Mouse (Mus musculus) limb, embryonic 10.5 days (tissue): ENCODE results near the gene Prmt8. TPM values are rescaled to one million over a fixed set of nuclear protein-coding genes. Genes with fewer than 3 reads are reported as not detected.

Source experiments
- DNase-seq: peaks from one replicate; pipeline ENCODE4 v3.0.0-alpha.2; 2017; ENCODE audit warnings: low spot score
- H3K27ac ChIP-seq: fragments of 300-500 bp; sonication (generic); 2 replicates; pipeline ENCODE4 v1.5.1; 2016; ENCODE audit warnings: mild to moderate bottlenecking
- H3K27me3 ChIP-seq: fragments of 300-500 bp; sonication (generic); 2 replicates; pipeline ENCODE4 v1.6.1; 2016; ENCODE audit warnings: low read depth, mild to moderate bottlenecking; ENCODE audit not compliant: poor library complexity, severe bottlenecking
- H3K36me3 ChIP-seq: fragments of 300-500 bp; sonication (generic); 2 replicates; pipeline ENCODE4 v1.6.1; 2016; ENCODE audit warnings: mild to moderate bottlenecking, moderate library complexity
- H3K4me1 ChIP-seq: fragments of 300-500 bp; sonication (generic); 2 replicates; pipeline ENCODE4 v1.6.1; 2016
- H3K4me3 ChIP-seq: fragments of 300-500 bp; sonication (generic); 2 replicates; pipeline ENCODE4 v1.5.1; 2016; ENCODE audit warnings: mild to moderate bottlenecking, moderate library complexity
- H3K9me3 ChIP-seq: fragments of 300-500 bp; sonication (generic); replicated peaks from 2 replicates; pipeline ENCODE4 v1.6.1; 2016; ENCODE audit warnings: mild to moderate bottlenecking
- WGBS: fragments of 180-500 bp; shearing (Covaris S2); methylation state at CpG from one replicate; pipeline ENCODE4 v1.1.7; 2016; 5-methylcytosine and 5-hydroxymethylcytosine counted together
- polyA plus RNA-seq: library from polyadenylated mRNA; unstranded; fragments of >200 nt; fragmentation: Nextera tagmentation; extraction: Ambion mirVana; gene quantifications from 2 replicates; pipeline ENCODE4 v1.2.1, GENCODE M21; 2016

Prmt8 gene
- not detected in 2 replicates for polyA plus RNA-seq

DNA sequence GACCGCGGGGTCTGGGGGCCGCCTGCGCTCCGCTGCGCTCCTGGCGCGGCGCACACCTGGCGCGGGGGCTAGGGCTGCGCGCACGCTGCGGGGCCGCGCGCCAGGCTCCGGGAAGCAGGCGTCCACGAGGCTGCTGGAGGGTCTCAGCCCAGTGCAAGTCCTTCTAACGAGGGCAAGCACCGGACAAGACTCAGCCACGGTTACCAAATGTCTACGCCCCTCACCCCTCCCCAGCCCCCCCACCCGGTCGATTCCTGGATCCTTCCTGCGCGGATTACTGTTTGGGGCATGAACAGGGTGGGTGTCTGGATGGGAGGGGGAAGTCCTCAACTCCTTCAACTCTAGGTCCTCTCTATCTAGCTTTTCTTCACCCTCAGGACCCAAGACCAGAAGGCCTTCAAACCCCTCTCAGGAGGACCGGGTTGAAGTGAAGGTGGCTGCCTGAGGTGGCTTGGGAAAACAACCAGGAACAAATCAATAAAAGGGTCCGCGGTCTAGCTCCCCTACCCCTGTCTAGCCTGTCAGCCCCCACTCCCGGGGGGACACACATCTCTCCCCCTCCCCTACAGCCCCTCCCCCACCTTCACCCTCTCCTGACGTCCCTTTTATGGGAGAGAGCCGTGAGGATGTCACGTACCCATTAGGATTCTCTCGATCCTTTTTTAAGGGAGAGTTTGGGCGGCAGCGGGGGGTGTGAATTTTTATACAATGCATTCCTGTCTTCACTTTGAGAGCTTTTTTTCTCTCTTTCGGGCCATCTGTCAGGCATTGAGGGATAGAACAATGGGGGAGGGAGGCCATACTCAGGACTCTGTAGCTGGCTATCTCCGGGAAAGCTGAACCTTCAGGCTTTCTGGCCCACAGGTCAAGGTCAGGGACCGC, at the start of gene Prmt8:
Prmt8 (minus strand) TSS at position 198 of the 882 bp plus-strand sequence.
- Histone ChIP-seq H3K4me1 (peaks cover 38% of the 10 kb centered on the region), H3K4me3 (peak within 1 kb of the TSS; percentile 58), H3K27ac (peak within 1 kb of the TSS; percentile 50; the same call in 1 of the 2 replicates), H3K36me3 (no peaks in the 10 kb centered on the region), H3K27me3 (peaks cover 94% of the 10 kb centered on the region), H3K9me3 (no peaks in the 10 kb centered on the region)
- DNase-seq: no peak
- whole genome bisulfite sequencing: under 1% methylated on average over 42 of the region's 42 CpGs

DNA sequence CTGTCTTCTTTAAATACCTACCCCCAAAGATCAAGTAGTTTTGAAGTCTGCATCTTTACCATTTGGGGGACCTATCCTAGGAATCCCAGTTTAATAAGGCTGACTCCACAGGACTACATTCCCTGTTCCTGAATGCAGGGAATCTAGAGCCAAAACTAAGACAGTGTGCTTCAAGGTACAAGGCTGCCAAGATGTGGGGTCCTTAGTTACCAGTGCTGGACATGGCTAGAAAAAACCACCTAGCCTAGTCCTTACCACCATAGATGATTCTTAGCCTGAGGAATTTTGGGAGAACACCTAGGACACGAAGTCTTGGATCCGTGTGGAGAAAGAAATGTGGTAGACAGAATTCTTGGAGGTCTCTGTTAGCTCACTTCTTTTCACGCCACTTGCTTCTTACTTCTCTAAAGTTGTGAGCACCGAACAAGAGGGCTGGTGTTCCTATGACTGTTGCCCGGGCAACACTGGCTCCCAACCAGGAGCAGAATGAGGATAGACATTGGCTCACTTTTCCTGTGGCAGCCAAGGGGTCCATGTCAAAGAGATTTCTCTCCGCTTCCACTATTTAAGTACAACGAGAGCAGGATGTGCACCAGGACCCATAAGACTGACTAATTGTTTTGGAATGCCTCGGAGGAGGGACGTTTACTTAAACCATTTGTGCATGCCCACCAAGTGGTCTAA, 33.9 kb upstream of the Prmt8 start:
- H3K4me3 ChIP-seq: no peak overlapping the region
- no peak overlapping the region for H3K27ac ChIP-seq
- H3K4me1 ChIP-seq: no peaks in the 10 kb centered on the region
- no peaks in the 10 kb centered on the region for H3K9me3 ChIP-seq
- no peaks in the 10 kb centered on the region for H3K27me3 ChIP-seq
- H3K36me3 ChIP-seq: no peaks in the 10 kb centered on the region
- WGBS: 86% methylated on average over 9 of the region's 9 CpGs
- no peak for DNase-seq

DNA sequence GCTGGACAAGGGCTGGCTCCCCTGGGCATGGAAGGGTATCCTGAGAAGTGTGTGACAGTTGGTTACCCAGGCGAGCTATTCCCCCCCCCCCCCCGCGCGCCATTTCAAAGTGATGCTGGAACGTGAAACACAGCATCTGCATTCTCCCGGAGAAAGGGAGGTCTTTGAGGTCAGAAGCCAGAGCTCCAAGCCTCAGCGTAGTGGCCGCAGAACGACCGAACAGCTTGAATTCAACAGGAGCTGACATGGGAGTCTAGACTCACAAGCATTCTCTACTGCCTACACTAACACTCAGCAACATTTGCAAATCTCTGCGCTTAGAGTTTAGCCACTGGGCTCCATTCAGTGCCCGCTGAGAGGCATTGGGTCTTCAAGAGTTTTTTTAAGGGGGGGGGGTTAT, 32.9 kb upstream of the Prmt8 start:
- Histone ChIP-seq H3K4me3 (no peak overlapping the region), H3K27ac (no peak overlapping the region), H3K4me1 (no peaks in the 10 kb centered on the region), H3K36me3 (no peaks in the 10 kb centered on the region), H3K27me3 (no peaks in the 10 kb centered on the region), H3K9me3 (no peaks in the 10 kb centered on the region)
- 78% methylated on average over 12 of the region's 12 CpGs for WGBS
- DNase-seq: no peak

GRCm38 (mm10) chr6:127790023-127790422, 20.8 kb upstream of the Prmt8 start:
- H3K4me3 ChIP-seq: no peak overlapping the region
- 77% methylated on average over 13 of the region's 13 CpGs for WGBS
- no peak for DNase-seq

DNA sequence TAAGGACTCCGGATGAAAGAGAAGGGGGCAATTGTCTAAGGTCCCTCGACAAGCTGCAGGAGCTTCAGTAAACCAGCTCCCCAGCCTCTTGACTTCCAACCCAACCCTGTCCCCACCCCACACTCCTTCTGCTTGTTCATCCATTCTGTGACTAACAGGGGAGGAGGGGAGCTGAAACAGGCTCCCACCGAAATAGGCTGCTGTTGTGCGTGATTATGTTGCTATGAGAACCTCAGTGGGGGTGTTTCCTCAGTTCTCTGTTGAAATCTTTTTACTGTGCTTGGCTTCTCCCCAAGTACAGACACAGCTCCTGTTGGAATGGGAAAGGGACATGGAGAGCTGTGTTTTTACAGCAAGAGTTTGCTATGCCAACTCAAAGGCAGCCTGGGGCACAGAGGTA, 1.5 kb upstream of the Prmt8 start:
- WGBS: 43% methylated on average over 4 of the region's 4 CpGs
- Histone ChIP-seq H3K9me3 (no peaks in the 10 kb centered on the region), H3K27ac (no peak overlapping the region), H3K4me1 (peaks cover 38% of the 10 kb centered on the region), H3K27me3 (peaks cover 81% of the 10 kb centered on the region), H3K36me3 (no peaks in the 10 kb centered on the region), H3K4me3 (no peak overlapping the region)
- no peak for DNase-seq

More at GRCm38 (mm10) chr6:127790023-127790422, 20.8 kb upstream of the Prmt8 start:
- H3K27me3 ChIP-seq: 0 out of 2 replicates have a peak, but pooled peaks cover 5% of the 10 kb centered on the region
- H3K4me1 ChIP-seq: 0 out of 2 replicates have a peak, but pooled peaks cover 6% of the 10 kb centered on the region
- H3K9me3 ChIP-seq: no peaks in the 10 kb centered on the region
- H3K27ac ChIP-seq: no peak overlapping the region
- no peaks in the 10 kb centered on the region for H3K36me3 ChIP-seq

DNA sequence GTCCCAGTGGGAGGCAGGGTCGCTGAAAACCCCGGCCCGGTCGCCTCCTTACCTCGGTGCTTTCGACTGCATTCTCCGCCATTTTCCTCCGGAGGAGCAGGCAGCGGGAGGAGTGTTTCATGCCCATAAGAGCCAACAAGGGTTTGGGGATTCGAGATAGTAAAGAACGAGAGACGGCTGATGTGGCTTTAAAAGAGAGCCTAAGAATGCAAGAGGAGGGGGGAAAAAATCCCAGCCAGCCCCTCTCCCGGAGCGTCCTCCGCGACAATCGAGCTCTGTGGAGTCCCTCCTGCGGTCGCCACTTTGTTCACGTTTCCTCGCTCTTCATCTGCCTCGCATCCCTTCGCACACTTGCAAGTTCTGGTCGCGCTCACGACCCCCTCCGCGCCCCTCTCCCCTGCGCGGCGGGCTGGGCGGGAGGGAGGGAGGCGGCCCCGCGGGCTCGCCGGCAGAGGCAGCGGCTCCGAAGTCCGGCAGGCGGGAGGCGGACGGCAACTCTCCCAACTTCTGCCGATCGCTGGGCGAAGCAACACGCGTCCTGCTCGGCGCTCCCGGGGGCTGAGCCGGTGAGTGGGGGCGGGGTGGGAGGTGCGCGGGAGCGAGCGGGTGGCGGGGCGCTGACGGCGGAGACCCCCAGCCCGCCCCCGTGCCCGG, 524 bp downstream of the Prmt8 start:
- peaks cover 38% of the 10 kb centered on the region for H3K4me1 ChIP-seq
- DNase-seq: peak; percentile 60
- under 1% methylated on average over 59 of the region's 64 CpGs for WGBS
- peaks cover 99% of the 10 kb centered on the region for H3K27me3 ChIP-seq
- H3K27ac ChIP-seq: peak overlapping the region; percentile 50; the same call in 1 of the 2 replicates
- peak overlapping the region; percentile 58 for H3K4me3 ChIP-seq
- H3K9me3 ChIP-seq: no peaks in the 10 kb centered on the region
- no peaks in the 10 kb centered on the region for H3K36me3 ChIP-seq

GRCm38 (mm10) chr6:127767706-127768493, 1.4 kb downstream of the Prmt8 start:
- H3K27ac ChIP-seq: no peak overlapping the region
- whole genome bisulfite sequencing: under 1% methylated on average over 49 of the region's 49 CpGs
- H3K4me1 ChIP-seq: peaks cover 38% of the 10 kb centered on the region
- no peaks in the 10 kb centered on the region for H3K9me3 ChIP-seq
- peaks cover 99% of the 10 kb centered on the region for H3K27me3 ChIP-seq
- no peaks in the 10 kb centered on the region for H3K36me3 ChIP-seq
- DNase-seq: peak; percentile 90
- peak overlapping the region; percentile 58 for H3K4me3 ChIP-seq

DNA sequence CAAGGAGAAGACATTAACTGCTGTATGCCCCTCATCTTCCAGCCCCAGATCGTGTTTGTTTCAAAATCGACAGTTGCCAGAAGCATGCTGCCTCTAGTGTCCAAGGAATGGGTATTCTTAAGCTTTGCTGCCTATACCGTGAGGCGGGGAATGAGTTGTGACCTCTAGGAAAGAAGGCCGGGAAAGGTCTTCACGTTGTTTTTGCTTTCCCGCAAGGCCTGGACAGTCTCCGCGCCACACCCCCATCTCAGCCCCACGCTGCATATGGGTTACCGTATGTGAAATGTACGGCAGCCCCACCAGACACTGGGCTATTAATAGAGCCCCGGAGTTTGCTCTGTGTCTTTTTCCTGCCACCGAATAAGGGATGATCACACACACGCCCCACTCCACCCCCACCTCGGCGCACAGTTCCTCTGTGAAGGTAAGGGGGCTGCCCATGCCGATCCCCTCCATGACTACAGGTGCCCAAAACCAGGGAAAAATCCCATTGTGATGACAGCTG, 2.0 kb downstream of the Prmt8 start:
- H3K36me3 ChIP-seq: no peaks in the 10 kb centered on the region
- H3K9me3 ChIP-seq: no peaks in the 10 kb centered on the region
- peaks cover 38% of the 10 kb centered on the region for H3K4me1 ChIP-seq
- peak overlapping the region; percentile 58 for H3K4me3 ChIP-seq
- no peak for DNase-seq
- no peak overlapping the region for H3K27ac ChIP-seq
- H3K27me3 ChIP-seq: peaks cover 98% of the 10 kb centered on the region
- 2% methylated on average over 18 of the region's 18 CpGs for whole genome bisulfite sequencing

- Histone ChIP-seq H3K36me3 (no peaks in the 10 kb centered on the region), H3K4me1 (peaks cover 38% of the 10 kb centered on the region), H3K27ac (no peak overlapping the region), H3K9me3 (no peaks in the 10 kb centered on the region), H3K4me3 (peak overlapping the region; percentile 11; the same call in 1 of the 2 replicates), H3K27me3 (peaks cover 93% of the 10 kb centered on the region)
- peak; percentile 32 for DNase-seq
- WGBS: under 1% methylated on average over 28 of the region's 28 CpGs
Observed at GRCm38 (mm10) chr6:127766641-127767200, 2.6 kb downstream of the Prmt8 start.

DNA sequence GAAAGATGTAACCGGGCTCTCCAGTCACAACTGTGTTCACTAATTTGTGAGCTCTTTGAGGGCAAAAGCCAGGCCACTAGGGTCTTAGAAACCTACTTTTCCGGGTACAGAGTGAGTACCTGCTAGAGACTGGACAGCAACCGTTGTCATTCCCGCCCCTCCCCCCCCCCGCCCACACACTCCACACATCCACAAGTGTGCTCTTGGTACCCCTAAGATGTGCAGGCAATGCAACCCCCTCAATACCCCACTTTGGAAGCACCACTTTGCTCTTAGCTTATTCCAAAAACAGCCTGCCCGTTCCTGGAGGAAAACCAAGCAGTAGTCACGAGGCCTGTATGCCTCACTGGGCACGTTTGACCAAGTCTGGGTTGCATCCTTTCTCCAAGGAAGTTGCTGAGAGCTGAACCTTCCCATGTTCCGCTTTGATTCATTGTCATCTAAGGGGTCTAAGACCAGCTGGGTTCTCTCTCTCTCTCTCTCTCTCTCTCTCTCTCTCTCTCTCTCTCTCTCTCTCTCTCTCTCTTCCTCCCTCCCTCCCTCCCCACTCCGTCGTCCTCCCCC, 3.1 kb downstream of the Prmt8 start:
- Histone ChIP-seq H3K9me3 (no peaks in the 10 kb centered on the region), H3K27me3 (peaks cover 87% of the 10 kb centered on the region), H3K4me3 (peak overlapping the region; percentile 11; the same call in 1 of the 2 replicates), H3K4me1 (peaks cover 38% of the 10 kb centered on the region), H3K36me3 (no peaks in the 10 kb centered on the region), H3K27ac (no peak overlapping the region)
- WGBS: 18% methylated on average over 9 of the region's 11 CpGs
- DNase-seq: peak; percentile 32

GRCm38 (mm10) chr6:127765573-127765972, 3.7 kb downstream of the Prmt8 start:
- H3K27ac ChIP-seq: no peak overlapping the region

More at GRCm38 (mm10) chr6:127765573-127765972, 3.7 kb downstream of the Prmt8 start:
- WGBS: 43% methylated on average over 5 of the region's 5 CpGs
- Histone ChIP-seq H3K4me1 (peaks cover 38% of the 10 kb centered on the region), H3K9me3 (no peaks in the 10 kb centered on the region), H3K27me3 (peaks cover 81% of the 10 kb centered on the region), H3K36me3 (no peaks in the 10 kb centered on the region), H3K4me3 (no peak overlapping the region)
- no peak for DNase-seq
